13 mouse cellular contexts compared by ENCODE assay signal in genomic region chr10:31390777-31391395, GRCm38 (mm10). TPM values are rescaled to one million over a fixed set of nuclear protein-coding genes. Genes with fewer than 3 reads are reported as not detected.
A peak's percentile ranks its signal among the peaks of the same experiment; 100 is the strongest.
DNase-seq lines count a peak whose midpoint lies in the region; ATAC-seq lines count a peak whose summit lies in the region.
"Had no signal": no experiment of that assay in that cellular context is flagged by ENCODE, and none has a peak within 500 bp of the region (broad histone marks: within the 10 kb centered on the region; RNA-seq: fewer than 3 reads in every experiment).

No protein-coding gene starts in this region.

- no peak for ATAC-seq in erythroid progenitor cell, adult 5-6 weeks (replicated peaks; ENCODE audit: low FRiP score, poor library complexity, severe bottlenecking)
- ATAC-seq: midbrain, embryonic 15.5 days had no signal

- intact Hi-C loops in heart, postnatal 36 days (cut with DNase I) = no loop called here

- peak; percentile 8 to 14 for DNase-seq in cerebellum, postnatal 10 days
- DNase-seq in cerebellum, postnatal 25 days = no peak
- peak; percentile 32 for DNase-seq in 3T3-L1 (ENCODE audit: low read depth, low spot score)
- peak; percentile 14 for DNase-seq in gonadal fat pad, adult 2 months (ENCODE audit: low read depth)
- DNase-seq in heart, postnatal 36 days = peak; percentile 7 to 21
- no peak for DNase-seq in frontal cortex, adult 2 months (ENCODE audit: extremely low spot score in 1 of 2, low spot score in 1 of 2)
- no peak for DNase-seq in neural tube, embryonic 10.5 days (ENCODE audit: extremely low spot score, low spot score)
- DNase-seq: gastrocnemius, postnatal 36 days; layer of hippocampus, adult 9-11 months; retina, postnatal 1 day; spleen, adult 18-20 months had no signal

RNA-seq across cellular contexts. Expression of gene Tpd52l1, which starts 54.9 kb away (rescaled TPM):
- polyA plus RNA-seq in gonadal fat pad, adult 2 months (2012; rRNA removed) = 56.5 and 81.5 TPM in 2 replicates
- total RNA-seq in heart, postnatal 36 days (2021) = 1 to 10 TPM; 4.9 to 6.6 TPM
- total RNA-seq in erythroid progenitor cell, adult 5-6 weeks (2015; ENCODE audit: low replicate concordance) = 4.7 TPM in 1 of 2 replicates, not detected in the other
- total RNA-seq in erythroid progenitor cell, adult 5-6 weeks (2017; ENCODE audit: low replicate concordance) = not detected in 2 replicates
- polyA plus RNA-seq in frontal cortex, adult 2 months (2012; rRNA removed) = 35.9 and 41.1 TPM in 2 replicates

Comparison
In these comparisons a context has a peak if more than half of its experiments do, and no peak if none do; other contexts are left out.
1. DNase-seq: peak in cerebellum, postnatal 10 days (2 of 2), 3T3-L1 (single experiment), gonadal fat pad, adult 2 months (single experiment) and heart, postnatal 36 days (2 of 2); none in cerebellum, postnatal 25 days (0 of 2), frontal cortex, adult 2 months (0 of 2) and neural tube, embryonic 10.5 days (single experiment).